Mouse (Mus musculus) cortical plate, adult 2 months (tissue): Measurements from ENCODE around the gene Hps3.

Source experiments
- CTCF ChIP-seq: fragments of 200-500 bp; IDR thresholded peaks from 2 replicates; pipeline ENCODE4 v1.5.1; 2011; ENCODE audit warnings: mild to moderate bottlenecking, control low read depth, low read length; ENCODE audit not compliant: insufficient read depth; ENCODE audit errors: extremely low read depth
- POLR2A ChIP-seq: fragments of 200-500 bp; IDR thresholded peaks from 2 replicates; pipeline ENCODE4 v1.6.1; 2011; ENCODE audit warnings: mild to moderate bottlenecking, low read length, control low read depth; ENCODE audit not compliant: insufficient read depth; ENCODE audit errors: extremely low read depth

DNA sequence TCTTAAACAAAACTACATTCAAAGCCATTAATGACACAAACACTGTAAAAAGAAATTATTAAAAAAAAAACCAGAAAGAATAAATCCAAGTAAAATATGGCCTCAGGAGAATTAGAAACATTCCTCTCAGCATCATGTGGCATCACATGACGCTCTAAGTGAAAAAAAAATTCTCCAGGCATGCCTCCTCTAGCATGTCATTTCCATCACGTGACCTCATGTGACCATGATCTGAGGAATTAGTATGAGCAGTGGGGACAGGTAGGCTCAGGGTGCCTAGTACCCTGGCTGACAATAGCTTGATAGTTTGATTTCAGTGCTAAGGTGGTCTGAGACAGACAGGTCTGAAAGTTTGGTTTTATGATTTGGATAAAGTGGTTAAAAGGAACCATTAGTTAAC, 54.0 kb downstream of the Hps3 start:
- TF ChIP-seq CTCF = no peak
- no peak for TF ChIP-seq POLR2A
